Mouse (Mus musculus) regulatory T cell (primary cell): ENCODE results near the gene Rps26.
"Not testable (repeated sequence)": the region's sequence is repeated elsewhere in the genome, so short reads cannot be mapped to it uniquely, and the experiment has no call there.

Source experiments
- in situ Hi-C: fragments of 300-600 bp; cut with MboI, MseI; formaldehyde crosslinking; loops from one replicate; pipeline ENCODE4 v1.15.1; 2025; ENCODE audit warnings: high pct_unique_total_duplicates

The Rps26 gene

DNA sequence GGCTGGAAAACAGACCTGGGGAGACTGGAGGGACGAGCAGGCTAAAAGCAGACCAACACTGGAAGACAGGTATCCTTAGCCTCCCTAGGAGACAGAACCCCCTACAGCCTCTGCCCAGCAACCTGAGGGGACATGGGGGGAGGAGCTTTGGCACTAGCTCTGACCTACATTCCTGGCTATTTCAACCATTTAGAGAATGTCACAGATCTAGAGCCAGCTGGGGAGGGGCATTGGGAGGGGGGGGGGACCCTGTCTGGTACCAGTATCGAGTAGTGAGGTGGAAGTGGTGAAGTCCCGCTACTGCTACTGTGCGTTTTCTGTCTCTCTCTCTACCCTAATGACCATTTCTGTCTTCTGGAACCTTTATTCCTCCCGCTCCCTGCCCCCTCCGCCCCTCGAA is 15.3 kb upstream of the Rps26 start:
- in situ Hi-C loops = no loop called here

- in situ Hi-C loops = no loop called here
Observed at GRCm38 (mm10) chr10:128640891-128641290, 14.3 kb upstream of the Rps26 start.

- in situ Hi-C loops = no loop called here
Observed at GRCm38 (mm10) chr10:128639999-128640398, 13.5 kb upstream of the Rps26 start.

GRCm38 (mm10) chr10:128637011-128637410 is 10.5 kb upstream of the Rps26 start:
- in situ Hi-C loops = no loop called here

- in situ Hi-C loops = no loop called here
Observed at GRCm38 (mm10) chr10:128636561-128636960, 10.0 kb upstream of the Rps26 start.

GRCm38 (mm10) chr10:128635697-128636096 is 9.2 kb upstream of the Rps26 start:
- in situ Hi-C loops = no loop called here

DNA sequence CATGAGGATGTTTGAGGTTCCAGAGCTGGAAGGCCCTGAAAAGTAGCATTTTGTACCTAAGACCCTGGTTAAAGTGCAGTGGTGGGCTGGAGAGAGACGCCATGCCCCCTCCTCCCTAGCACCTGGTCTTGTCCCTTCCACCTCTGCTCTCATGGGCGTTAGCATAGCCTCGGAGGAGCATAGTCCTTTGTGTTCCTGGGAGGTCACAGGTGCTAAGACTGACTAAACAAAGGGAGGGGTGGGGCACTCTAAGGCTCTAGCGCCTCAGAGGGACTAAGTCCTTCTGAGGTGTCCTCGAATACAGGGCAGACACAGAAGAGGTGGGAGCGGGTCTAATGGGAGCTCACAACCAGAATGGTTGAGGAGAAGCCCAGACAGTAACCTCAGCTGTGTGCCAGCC is 5.0 kb upstream of the Rps26 start:
- in situ Hi-C loops = no loop called here

- in situ Hi-C loops = not testable (repeated sequence)
Observed at GRCm38 (mm10) chr10:128630306-128630705, 3.8 kb upstream of the Rps26 start.

- in situ Hi-C loops = loop anchor here (5.0 kb wide), 1 partner anchor 43 kb away; the partner anchor contains the start of gene Suox
Observed at GRCm38 (mm10) chr10:128629746-128630145, 3.2 kb upstream of the Rps26 start.

DNA sequence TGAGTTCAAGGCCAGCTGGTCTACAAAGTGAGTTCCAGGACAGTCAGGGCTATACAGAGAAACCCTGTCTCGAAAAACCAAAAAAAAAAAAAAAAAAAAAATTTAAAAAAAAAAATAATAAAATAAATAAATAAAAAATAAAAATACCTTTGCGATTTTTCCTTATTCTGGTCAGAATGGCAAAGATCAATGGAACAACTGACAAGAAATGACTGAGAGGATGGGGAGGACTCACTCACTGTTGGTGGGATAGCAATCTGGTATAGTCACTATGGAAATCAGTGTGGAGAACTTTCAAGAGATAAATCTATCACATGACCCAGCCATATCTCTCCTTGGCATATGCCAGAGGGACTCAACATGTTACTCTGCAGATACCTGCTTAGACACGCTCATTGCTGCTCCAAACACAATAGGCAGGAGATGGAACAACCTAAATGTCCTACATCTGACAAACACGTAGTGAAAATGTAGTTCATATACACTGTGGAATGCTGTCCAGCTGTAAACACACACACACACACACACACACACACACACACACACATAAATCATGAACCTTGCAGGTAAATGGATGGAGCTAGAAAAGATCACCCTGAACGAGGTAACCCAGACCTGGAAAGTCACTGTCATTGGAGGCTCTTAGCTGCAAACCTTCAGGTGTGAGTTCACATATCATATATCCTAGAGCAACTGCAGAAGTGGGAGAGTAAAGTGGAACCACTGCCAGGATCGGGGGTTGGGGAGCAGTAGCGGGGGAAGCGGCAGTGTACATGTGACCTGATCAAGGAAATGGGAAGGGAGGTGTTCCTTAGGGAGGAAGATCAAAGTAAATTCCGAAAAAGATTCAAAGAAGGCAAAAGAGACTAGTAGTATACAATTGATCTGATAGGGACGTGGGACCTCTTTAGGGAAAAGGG is 1.1 kb upstream of the Rps26 start:
- in situ Hi-C loops = loop anchor here (5.0 kb wide), 1 partner anchor 45 kb away; the partner anchor contains the start of gene Suox

- in situ Hi-C loops = loop anchor here (5.0 kb wide), 1 partner anchor 47 kb away; the partner anchor contains the start of gene Suox
Observed at GRCm38 (mm10) chr10:128625287-128625894, 1.2 kb downstream of the Rps26 start.

DNA sequence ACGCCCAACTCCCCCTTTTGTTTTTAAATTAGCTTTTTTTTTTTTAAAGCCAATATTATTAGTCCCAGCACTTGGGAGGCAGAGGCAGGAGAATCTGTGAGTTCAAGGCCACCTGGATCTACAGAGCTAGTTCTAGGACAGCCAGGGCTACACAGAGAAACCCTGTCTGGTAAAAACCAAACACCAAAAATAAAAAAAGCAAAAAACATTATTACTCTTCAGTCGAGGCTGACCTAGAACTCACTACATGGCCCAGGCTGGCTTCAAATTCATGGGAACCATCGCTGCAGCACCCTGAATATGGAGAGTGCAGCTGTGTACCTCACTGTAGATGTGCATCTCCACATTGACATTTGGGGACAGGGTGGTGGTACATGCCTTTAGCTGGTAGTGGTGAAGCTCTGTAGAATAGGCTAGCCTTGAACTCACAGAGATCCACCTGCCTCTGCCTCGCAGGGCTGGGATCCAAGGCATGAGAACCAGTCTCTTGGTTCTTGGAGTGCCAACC is 3.4 kb downstream of the Rps26 start:
- in situ Hi-C loops = loop anchor here (5.0 kb wide), 1 partner anchor 1306 kb away; no protein-coding TSS in a partner anchor

GRCm38 (mm10) chr10:128622702-128623101 is 3.8 kb downstream of the Rps26 start:
- in situ Hi-C loops = loop anchor here (5.0 kb wide), 1 partner anchor 1305 kb away; no protein-coding TSS in a partner anchor

GRCm38 (mm10) chr10:128621986-128622520 is 4.5 kb downstream of the Rps26 start:
- in situ Hi-C loops = loop anchor here (5.0 kb wide), 1 partner anchor 1305 kb away; no protein-coding TSS in a partner anchor

DNA sequence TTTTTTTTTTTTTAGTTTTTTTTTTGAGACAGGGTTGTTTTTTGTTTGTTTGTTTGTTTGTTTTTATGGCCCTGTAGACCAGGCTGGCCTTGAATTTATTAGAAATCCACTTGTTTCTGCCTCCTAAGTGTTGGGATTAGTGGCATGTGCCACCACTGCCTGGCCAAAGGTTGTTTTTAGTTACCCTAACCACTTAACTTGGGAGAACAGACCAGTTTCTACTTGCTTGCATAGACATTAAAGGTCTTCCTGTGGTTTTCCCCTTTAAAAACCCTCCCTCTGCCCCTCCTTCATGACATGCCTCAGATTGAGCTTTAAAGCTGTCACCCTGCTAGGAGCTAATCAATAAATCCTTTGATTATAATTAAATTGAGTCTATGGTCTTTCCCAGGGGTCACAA is 6.3 kb downstream of the Rps26 start:
- in situ Hi-C loops = loop anchor here (5.0 kb wide), 1 partner anchor 1303 kb away; no protein-coding TSS in a partner anchor

- in situ Hi-C loops = not testable (repeated sequence)
Observed at GRCm38 (mm10) chr10:128619148-128619547, 7.4 kb downstream of the Rps26 start.

- in situ Hi-C loops = no loop called here
Observed at GRCm38 (mm10) chr10:128618570-128618969, 8.0 kb downstream of the Rps26 start.

- in situ Hi-C loops = not testable (repeated sequence)
Observed at GRCm38 (mm10) chr10:128615798-128616448, 10.6 kb downstream of the Rps26 start.

DNA sequence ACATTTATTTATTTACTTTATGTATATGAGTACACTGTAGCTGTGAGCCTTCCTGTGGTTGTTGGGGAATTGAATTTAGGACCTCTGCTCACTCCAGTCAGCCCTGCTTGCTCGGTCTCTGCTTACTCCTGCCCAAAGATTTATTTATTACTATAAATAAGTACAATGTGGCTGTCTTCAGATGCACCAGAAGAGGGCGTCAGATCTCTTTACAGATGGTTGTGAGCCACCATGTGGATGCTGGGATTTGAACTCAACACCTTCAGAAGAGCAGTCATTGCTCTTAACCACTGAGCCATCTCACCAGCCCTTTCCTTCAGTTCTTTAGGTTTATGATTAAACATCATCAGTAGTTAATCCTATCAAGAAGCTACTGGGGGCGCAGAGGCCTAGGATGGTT is 11.6 kb downstream of the Rps26 start:
- in situ Hi-C loops = no loop called here

DNA sequence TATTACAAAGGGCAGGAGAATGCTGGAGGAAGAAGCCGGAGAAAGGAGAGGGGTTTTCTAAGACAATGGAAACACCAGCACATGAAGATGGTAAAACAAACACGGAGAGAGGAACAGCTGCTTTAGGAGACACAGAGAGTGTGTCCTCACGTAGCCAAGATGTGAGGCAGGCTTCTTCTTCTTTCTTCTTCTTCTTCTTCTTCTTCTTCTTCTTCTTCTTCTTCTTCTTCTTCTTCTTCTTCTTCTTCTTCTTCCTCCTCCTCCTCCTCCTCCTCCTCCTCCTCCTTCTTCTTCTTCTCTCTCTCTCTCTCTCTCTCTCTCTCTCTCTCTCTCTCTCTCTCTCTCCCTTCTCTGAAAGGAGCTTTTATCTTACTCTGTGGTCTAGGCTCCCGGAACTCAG is 12.7 kb downstream of the Rps26 start:
- in situ Hi-C loops = not testable (repeated sequence)

DNA sequence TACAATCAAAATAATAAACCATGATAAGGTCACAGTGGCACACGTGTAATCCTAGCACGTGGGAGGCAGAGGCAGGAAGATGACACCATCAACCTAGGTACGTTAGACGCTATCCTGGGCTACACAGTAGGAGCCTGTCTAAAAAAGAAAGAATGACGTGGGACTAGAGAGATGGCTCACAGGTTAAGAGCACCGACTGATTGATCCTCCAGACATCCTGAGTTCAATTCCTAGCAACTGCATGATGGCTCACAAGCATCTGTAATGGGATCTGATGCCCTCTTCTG is 13.4 kb downstream of the Rps26 start:
- in situ Hi-C loops = no loop called here
